Mouse (Mus musculus): ENCODE measurements at regions not wholly inside any gene's neighbourhood (a gene's known extent, or its start where the extent isn't known, plus 50 kb on each side); places are given as distances from the start of the nearest gene placed in this dataset.
A peak's percentile ranks its signal among the peaks of the same experiment; 100 is the strongest.
"Not testable (repeated sequence)": the region's sequence is repeated elsewhere in the genome, so short reads cannot be mapped to it uniquely, and the experiment has no call there.

GRCm38 (mm10) chr17:83993028-83993427 lies 145.3 kb upstream of the Haao start:
- DNase-seq (ENCODE audit: low read depth, low spot score): no peak

GRCm38 (mm10) chr17:83990421-83991365 lies 142.9 kb upstream of the Haao start:
- DNase-seq (ENCODE audit: low read depth, low spot score): no peak

- no peak for DNase-seq (ENCODE audit: low read depth, low spot score)
Measured at GRCm38 (mm10) chr17:83988897-83989296, 141.1 kb upstream of the Haao start.

GRCm38 (mm10) chr17:83988165-83988564 lies 140.4 kb upstream of the Haao start:
- no peak for DNase-seq (ENCODE audit: low read depth, low spot score)

GRCm38 (mm10) chr17:83987683-83988082 lies 139.9 kb upstream of the Haao start:
- DNase-seq (ENCODE audit: low read depth, low spot score): no peak

- peak; percentile 10 for DNase-seq (ENCODE audit: low read depth, low spot score)
Measured at GRCm38 (mm10) chr17:83985916-83986578, 138.3 kb upstream of the Haao start.

- DNase-seq (ENCODE audit: low read depth, low spot score): no peak
Measured at GRCm38 (mm10) chr17:83985333-83985790, 137.6 kb upstream of the Haao start.

- DNase-seq (ENCODE audit: low read depth, low spot score): no peak
Measured at GRCm38 (mm10) chr17:83983837-83984388, 136.2 kb upstream of the Haao start.

- peak; percentile 26 for DNase-seq (ENCODE audit: low read depth, low spot score)
Measured at GRCm38 (mm10) chr17:83983070-83983836, 135.5 kb upstream of the Haao start.

GRCm38 (mm10) chr17:83982700-83983069 lies 134.9 kb upstream of the Haao start:
- DNase-seq (ENCODE audit: low read depth, low spot score): no peak

GRCm38 (mm10) chr17:83978858-83979470 lies 131.2 kb upstream of the Haao start:
- DNase-seq (ENCODE audit: low read depth, low spot score): no peak

GRCm38 (mm10) chr17:83977725-83978124 lies 130.0 kb upstream of the Haao start:
- DNase-seq (ENCODE audit: low read depth, low spot score): no peak

GRCm38 (mm10) chr17:83975813-83976212 lies 128.1 kb upstream of the Haao start:
- no peak for DNase-seq (ENCODE audit: low read depth, low spot score)

- no peak for DNase-seq (ENCODE audit: low read depth, low spot score)
Measured at GRCm38 (mm10) chr17:83973461-83974350, 125.9 kb upstream of the Haao start.

GRCm38 (mm10) chr17:83972874-83973273 lies 125.1 kb upstream of the Haao start:
- no peak for DNase-seq (ENCODE audit: low read depth, low spot score)

GRCm38 (mm10) chr17:83972470-83972869 lies 124.7 kb upstream of the Haao start:
- no peak for DNase-seq (ENCODE audit: low read depth, low spot score)

- no peak for DNase-seq (ENCODE audit: low read depth, low spot score)
Measured at GRCm38 (mm10) chr17:83972026-83972425, 124.3 kb upstream of the Haao start.

GRCm38 (mm10) chr17:83969407-83969826 lies 121.7 kb upstream of the Haao start:
- no peak for DNase-seq (ENCODE audit: low read depth, low spot score)

- DNase-seq (ENCODE audit: low read depth, low spot score): not testable (repeated sequence)
Measured at GRCm38 (mm10) chr17:83968124-83968523, 120.4 kb upstream of the Haao start.

- no peak for DNase-seq (ENCODE audit: low read depth, low spot score)
Measured at GRCm38 (mm10) chr17:83967007-83967406, 119.2 kb upstream of the Haao start.

Data from brain, embryonic 18.5 days (tissue).